Mouse (Mus musculus): ENCODE measurements around the gene Gm13090. TPM values are rescaled to one million over a fixed set of nuclear protein-coding genes. Genes with fewer than 3 reads are reported as not detected.
A peak's percentile ranks its signal among the peaks of the same experiment; 100 is the strongest.

Gm13090 gene
- polyA plus RNA-seq, 1 experiment from 2014 or later: not detected

- Histone ChIP-seq H3K9ac (ENCODE audit: low read length) (peak within 1 kb of the TSS; percentile 82), H3K4me2 (ENCODE audit: low read length) (peak within 1 kb of the TSS; percentile 82), H3K4me1 (ENCODE audit: control insufficient read depth in 2 of 2, insufficient read depth in 2 of 2, low read length in 2 of 2) (peaks cover 0 to 12% of the 10 kb centered on the region in 2 experiments; a peak in 2 of 4 replicates), H3K9me3 (ENCODE audit: control insufficient read depth, low read length) (no peaks in the 10 kb centered on the region), H3K27me3 (ENCODE audit: control insufficient read depth, insufficient read depth, low read length) (no peaks in the 10 kb centered on the region), H3K4me3 (ENCODE audit: control insufficient read depth in 1 of 2, insufficient read depth in 1 of 2, low read depth in 1 of 2, low read length in 2 of 2) (peak within 1 kb of the TSS; percentile 67 to 81), H3K27ac (replicated peaks in 1 of 2; ENCODE audit: control insufficient read depth in 1 of 2, insufficient read depth in 1 of 2, low read depth in 2 of 2, low read length in 2 of 2) (peak within 1 kb of the TSS; percentile 87 to 93), H3K36me3 (ENCODE audit: control insufficient read depth, insufficient read depth, low read length) (peaks cover 46% of the 10 kb centered on the region)
- under 1% methylated on average over 111 of the region's 114 CpGs for WGBS
- ATAC-seq (ENCODE audit: insufficient number of reproducible peaks, insufficient read depth, low FRiP score, low read depth): peak; percentile 99
Observed at GRCm38 (mm10) chr4:151057347-151058321, 31.7 kb upstream of the Gm13090 start, which contains the start of gene Vamp3. Gene Vamp3 (minus strand): TSS chr4:151057963.

DNA sequence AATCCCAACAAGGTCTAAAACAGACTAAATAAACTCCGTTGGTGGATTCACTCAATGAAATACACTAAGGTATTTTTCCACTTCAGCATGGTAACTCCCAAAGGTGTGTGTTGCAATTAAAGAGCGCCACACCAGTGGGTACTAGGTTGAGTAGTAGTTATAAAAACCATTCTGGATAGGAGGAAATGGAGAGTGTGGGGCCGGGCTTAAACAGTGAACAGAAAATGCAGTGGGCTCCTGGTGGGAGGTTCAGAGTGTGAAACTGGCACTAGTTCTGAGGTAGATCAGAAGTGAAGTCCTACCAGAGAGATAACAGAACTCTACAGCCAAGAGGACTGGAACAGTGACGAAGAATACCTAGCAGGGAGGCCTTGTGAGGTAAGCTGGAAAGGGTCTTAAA lies 30.7 kb upstream of the Gm13090 start:
- Histone ChIP-seq H3K27me3 (ENCODE audit: control insufficient read depth, insufficient read depth, low read length) (no peaks in the 10 kb centered on the region), H3K27ac (replicated peaks in 1 of 2; ENCODE audit: control insufficient read depth in 1 of 2, insufficient read depth in 1 of 2, low read depth in 2 of 2, low read length in 2 of 2) (peak overlapping the region; percentile 61 to 87; a peak in 3 of 4 replicates), H3K4me3 (ENCODE audit: control insufficient read depth in 1 of 2, insufficient read depth in 1 of 2, low read depth in 1 of 2, low read length in 2 of 2) (peak overlapping the region in 1 of 2 experiments; percentile 67; a peak in 2 of 4 replicates), H3K36me3 (ENCODE audit: control insufficient read depth, insufficient read depth, low read length) (peaks cover 49% of the 10 kb centered on the region), H3K9me3 (ENCODE audit: control insufficient read depth, low read length) (no peaks in the 10 kb centered on the region), H3K4me2 (ENCODE audit: low read length) (peak overlapping the region; percentile 69), H3K9ac (ENCODE audit: low read length) (peak overlapping the region; percentile 72), H3K4me1 (ENCODE audit: control insufficient read depth in 2 of 2, insufficient read depth in 2 of 2, low read length in 2 of 2) (peaks cover 0 to 12% of the 10 kb centered on the region in 2 experiments; a peak in 2 of 4 replicates)
- ATAC-seq (ENCODE audit: insufficient number of reproducible peaks, insufficient read depth, low FRiP score, low read depth): no peak
- WGBS: 82% methylated on average over 4 of the region's 4 CpGs

- peaks cover 49% of the 10 kb centered on the region for H3K36me3 ChIP-seq (ENCODE audit: control insufficient read depth, insufficient read depth, low read length)
- 98% methylated on average over 4 of the region's 4 CpGs for WGBS
- no peak overlapping the region for H3K4me2 ChIP-seq (ENCODE audit: low read length)
- no peak overlapping the region for H3K4me3 ChIP-seq (ENCODE audit: control insufficient read depth in 1 of 2, insufficient read depth in 1 of 2, low read depth in 1 of 2, low read length in 2 of 2)
- H3K9me3 ChIP-seq (ENCODE audit: control insufficient read depth, low read length): no peaks in the 10 kb centered on the region
- no peak overlapping the region for H3K9ac ChIP-seq (ENCODE audit: low read length)
- ATAC-seq (ENCODE audit: insufficient number of reproducible peaks, insufficient read depth, low FRiP score, low read depth): no peak
- peaks cover 0 to 12% of the 10 kb centered on the region in 2 experiments; a peak in 2 of 4 replicates for H3K4me1 ChIP-seq (ENCODE audit: control insufficient read depth in 2 of 2, insufficient read depth in 2 of 2, low read length in 2 of 2)
- H3K27ac ChIP-seq (replicated peaks in 1 of 2; ENCODE audit: control insufficient read depth in 1 of 2, insufficient read depth in 1 of 2, low read depth in 2 of 2, low read length in 2 of 2): no peak overlapping the region
- H3K27me3 ChIP-seq (ENCODE audit: control insufficient read depth, insufficient read depth, low read length): no peaks in the 10 kb centered on the region
Observed at GRCm38 (mm10) chr4:151059566-151059965, 29.8 kb upstream of the Gm13090 start.

DNA sequence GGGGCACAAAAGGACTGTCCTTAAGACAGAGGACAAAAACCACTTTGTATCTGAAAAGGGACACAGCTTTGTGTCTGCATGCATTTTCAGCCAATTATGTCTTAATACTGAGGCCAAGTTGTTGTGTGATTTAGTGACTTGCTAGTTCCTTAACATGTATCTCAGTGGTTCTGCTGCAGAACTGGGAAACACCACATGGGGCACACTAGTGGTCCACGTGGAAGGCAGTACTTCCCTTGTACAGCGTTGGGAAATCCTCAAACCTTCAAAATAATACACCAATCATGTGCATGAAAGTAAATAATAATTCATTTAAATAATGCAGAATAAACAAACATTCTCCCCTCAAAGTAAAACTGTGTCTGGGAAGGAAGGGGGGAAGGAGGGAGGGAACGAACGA lies 20.6 kb upstream of the Gm13090 start:
- Histone ChIP-seq H3K36me3 (ENCODE audit: control insufficient read depth, insufficient read depth, low read length) (peaks cover 74% of the 10 kb centered on the region), H3K9ac (ENCODE audit: low read length) (no peak overlapping the region), H3K4me2 (ENCODE audit: low read length) (no peak overlapping the region), H3K27me3 (ENCODE audit: control insufficient read depth, insufficient read depth, low read length) (no peaks in the 10 kb centered on the region), H3K4me3 (ENCODE audit: control insufficient read depth in 1 of 2, insufficient read depth in 1 of 2, low read depth in 1 of 2, low read length in 2 of 2) (no peak overlapping the region), H3K27ac (replicated peaks in 1 of 2; ENCODE audit: control insufficient read depth in 1 of 2, insufficient read depth in 1 of 2, low read depth in 2 of 2, low read length in 2 of 2) (no peak overlapping the region), H3K9me3 (ENCODE audit: control insufficient read depth, low read length) (no peaks in the 10 kb centered on the region), H3K4me1 (ENCODE audit: control insufficient read depth in 2 of 2, insufficient read depth in 2 of 2, low read length in 2 of 2) (no peaks in the 10 kb centered on the region)
- WGBS: 62% methylated on average over 4 of the region's 4 CpGs
- no peak for ATAC-seq (ENCODE audit: insufficient number of reproducible peaks, insufficient read depth, low FRiP score, low read depth)

DNA sequence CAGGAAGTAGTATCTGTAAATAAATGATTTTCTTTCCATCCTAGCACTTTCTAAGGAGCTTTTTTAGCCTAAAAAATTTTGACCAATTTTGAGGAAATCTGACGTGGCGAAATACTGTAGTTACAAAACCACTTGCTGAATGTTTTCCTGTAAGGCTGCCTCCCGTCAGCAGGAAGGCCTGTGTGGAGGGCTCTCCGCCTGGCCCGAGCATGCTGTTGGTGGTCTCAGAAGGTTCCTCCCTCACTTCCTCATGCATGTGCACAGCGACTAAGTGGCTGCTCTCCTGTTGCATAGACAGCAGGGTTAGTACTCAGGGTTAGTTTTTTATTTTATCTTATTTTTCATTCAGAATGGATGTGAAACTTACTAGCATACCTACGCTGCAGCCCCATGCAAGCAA lies 18.4 kb upstream of the Gm13090 start:
- Histone ChIP-seq H3K4me2 (ENCODE audit: low read length) (no peak overlapping the region), H3K4me1 (ENCODE audit: control insufficient read depth in 2 of 2, insufficient read depth in 2 of 2, low read length in 2 of 2) (0 out of 4 replicates have a peak, but pooled peaks cover 0 to 4% of the 10 kb centered on the region in 2 experiments), H3K27me3 (ENCODE audit: control insufficient read depth, insufficient read depth, low read length) (no peaks in the 10 kb centered on the region), H3K4me3 (ENCODE audit: control insufficient read depth in 1 of 2, insufficient read depth in 1 of 2, low read depth in 1 of 2, low read length in 2 of 2) (no peak overlapping the region), H3K9ac (ENCODE audit: low read length) (no peak overlapping the region), H3K36me3 (ENCODE audit: control insufficient read depth, insufficient read depth, low read length) (peaks cover 88% of the 10 kb centered on the region), H3K9me3 (ENCODE audit: control insufficient read depth, low read length) (no peaks in the 10 kb centered on the region), H3K27ac (replicated peaks in 1 of 2; ENCODE audit: control insufficient read depth in 1 of 2, insufficient read depth in 1 of 2, low read depth in 2 of 2, low read length in 2 of 2) (no peak overlapping the region)
- no peak for ATAC-seq (ENCODE audit: insufficient number of reproducible peaks, insufficient read depth, low FRiP score, low read depth)
- 84% methylated on average over 7 of the region's 7 CpGs for WGBS

DNA sequence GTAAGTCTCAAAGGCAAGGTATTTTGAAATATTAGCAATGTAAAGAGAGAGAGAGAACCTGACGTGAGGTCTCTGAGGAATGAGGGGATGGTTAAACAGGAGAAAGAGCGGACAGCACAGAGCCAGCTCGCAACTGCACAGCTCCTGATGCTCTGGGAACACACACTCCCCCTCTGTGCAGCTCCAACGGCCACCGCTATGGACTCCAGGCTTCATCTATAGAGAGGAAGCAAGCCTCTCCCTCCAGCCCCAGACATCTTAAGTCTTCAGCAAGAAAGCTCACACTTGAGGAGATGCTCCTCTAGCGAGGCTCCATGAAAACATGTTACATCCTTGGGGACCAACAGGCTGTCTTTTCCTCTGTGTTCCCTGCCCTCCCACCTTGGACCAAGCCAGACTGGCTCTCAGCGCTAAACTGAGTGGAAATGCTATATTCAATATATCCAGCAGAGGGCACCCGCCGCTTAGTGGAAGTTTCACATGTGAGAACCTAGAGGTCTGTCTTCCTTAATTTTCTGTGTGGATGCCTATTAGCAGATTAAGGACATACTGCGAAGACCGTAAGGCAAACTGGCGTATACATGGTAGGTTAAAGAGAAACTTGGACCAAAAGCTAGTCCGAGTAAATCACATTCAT lies 16.1 kb upstream of the Gm13090 start:
- no peak overlapping the region for H3K9ac ChIP-seq (ENCODE audit: low read length)
- peaks cover 89% of the 10 kb centered on the region for H3K36me3 ChIP-seq (ENCODE audit: control insufficient read depth, insufficient read depth, low read length)
- H3K4me2 ChIP-seq (ENCODE audit: low read length): no peak overlapping the region
- H3K9me3 ChIP-seq (ENCODE audit: control insufficient read depth, low read length): no peaks in the 10 kb centered on the region
- H3K27me3 ChIP-seq (ENCODE audit: control insufficient read depth, insufficient read depth, low read length): no peaks in the 10 kb centered on the region
- no peak for ATAC-seq (ENCODE audit: insufficient number of reproducible peaks, insufficient read depth, low FRiP score, low read depth)
- H3K27ac ChIP-seq (replicated peaks in 1 of 2; ENCODE audit: control insufficient read depth in 1 of 2, insufficient read depth in 1 of 2, low read depth in 2 of 2, low read length in 2 of 2): no peak overlapping the region
- 0 out of 4 replicates have a peak, but pooled peaks cover 0 to 4% of the 10 kb centered on the region in 2 experiments for H3K4me1 ChIP-seq (ENCODE audit: control insufficient read depth in 2 of 2, insufficient read depth in 2 of 2, low read length in 2 of 2)
- 48% methylated on average over 13 of the region's 13 CpGs for WGBS
- H3K4me3 ChIP-seq (ENCODE audit: control insufficient read depth in 1 of 2, insufficient read depth in 1 of 2, low read depth in 1 of 2, low read length in 2 of 2): no peak overlapping the region

DNA sequence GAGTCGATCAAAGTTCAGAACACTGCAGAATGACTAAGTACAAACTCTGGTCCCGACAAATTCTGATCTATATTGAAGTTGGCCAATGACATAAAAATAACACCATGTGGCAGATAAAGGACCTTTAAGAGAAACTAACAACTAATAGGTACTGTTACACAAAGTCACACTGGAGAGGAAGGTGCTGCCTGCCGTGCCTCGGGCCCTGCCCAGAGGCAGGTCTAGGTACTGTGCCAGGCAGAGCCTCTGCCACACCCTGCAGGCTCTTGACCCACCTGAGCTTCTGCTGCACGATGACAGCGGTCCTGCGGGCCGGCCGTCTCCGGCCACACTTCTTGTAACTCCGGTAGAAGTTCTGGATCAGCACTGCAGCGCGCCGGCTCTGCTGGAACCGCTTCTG lies 14.6 kb upstream of the Gm13090 start:
- Histone ChIP-seq H3K4me3 (ENCODE audit: control insufficient read depth in 1 of 2, insufficient read depth in 1 of 2, low read depth in 1 of 2, low read length in 2 of 2) (no peak overlapping the region), H3K4me2 (ENCODE audit: low read length) (no peak overlapping the region), H3K9me3 (ENCODE audit: control insufficient read depth, low read length) (no peaks in the 10 kb centered on the region), H3K9ac (ENCODE audit: low read length) (no peak overlapping the region), H3K27me3 (ENCODE audit: control insufficient read depth, insufficient read depth, low read length) (no peaks in the 10 kb centered on the region), H3K4me1 (ENCODE audit: control insufficient read depth in 2 of 2, insufficient read depth in 2 of 2, low read length in 2 of 2) (0 out of 4 replicates have a peak, but pooled peaks cover 0 to 4% of the 10 kb centered on the region in 2 experiments), H3K27ac (replicated peaks in 1 of 2; ENCODE audit: control insufficient read depth in 1 of 2, insufficient read depth in 1 of 2, low read depth in 2 of 2, low read length in 2 of 2) (no peak overlapping the region), H3K36me3 (ENCODE audit: control insufficient read depth, insufficient read depth, low read length) (peaks cover 96% of the 10 kb centered on the region)
- ATAC-seq (ENCODE audit: insufficient number of reproducible peaks, insufficient read depth, low FRiP score, low read depth): no peak
- 89% methylated on average over 15 of the region's 15 CpGs for WGBS
